Mouse (Mus musculus) intestine, embryonic 16.5 days (tissue): ENCODE results near the gene Rapgef5. TPM values are rescaled to one million over a fixed set of nuclear protein-coding genes. Genes with fewer than 3 reads are reported as not detected.
A peak's percentile ranks its signal among the peaks of the same experiment; 100 is the strongest.

Experiments
- ATAC-seq: fragments of 200-750 bp; cut with Nextera tagmentation; 2 replicates; pipeline ENCODE4 v1.8.0; 2017; ENCODE audit warnings: moderate TSS enrichment, moderate library complexity
- H3K27ac ChIP-seq: fragments of 300-500 bp; sonication (generic); 2 replicates; pipeline ENCODE4 v1.5.1; 2014; ENCODE audit warnings: mild to moderate bottlenecking, low read length
- H3K27me3 ChIP-seq: fragments of 300-500 bp; sonication (generic); replicated peaks from 2 replicates; pipeline ENCODE4 v1.6.1; 2014; ENCODE audit warnings: low read length, control low read depth, mixed read lengths; ENCODE audit not compliant: control insufficient read depth, insufficient read depth
- H3K36me3 ChIP-seq: fragments of 300-500 bp; sonication (generic); 2 replicates; pipeline ENCODE4 v1.6.1; 2014; ENCODE audit warnings: low read length, control low read depth; ENCODE audit not compliant: control insufficient read depth, insufficient read depth
- H3K4me1 ChIP-seq: fragments of 300-500 bp; sonication (generic); 2 replicates; pipeline ENCODE4 v1.6.1; 2014; ENCODE audit warnings: low read length, control low read depth, mixed read lengths; ENCODE audit not compliant: control insufficient read depth, insufficient read depth
- H3K4me2 ChIP-seq: fragments of 300-500 bp; sonication (generic); 2 replicates; pipeline ENCODE4 v1.6.1; 2014; ENCODE audit warnings: low read depth, low read length, control low read depth
- H3K4me3 ChIP-seq: fragments of 300-500 bp; sonication (generic); 2 replicates; pipeline ENCODE4 v1.5.1; 2014; ENCODE audit warnings: mild to moderate bottlenecking, low read length
- H3K9ac ChIP-seq: fragments of 300-500 bp; sonication (generic); 2 replicates; pipeline ENCODE4 v1.6.1; 2014; ENCODE audit warnings: low read depth, low read length
- H3K9me3 ChIP-seq: fragments of 300-500 bp; sonication (generic); 2 replicates; pipeline ENCODE4 v1.6.1; 2016; ENCODE audit warnings: low read length, control low read depth; ENCODE audit not compliant: control insufficient read depth
- WGBS: fragments of 180-500 bp; shearing (Covaris S2); extraction: QIAGEN DNeasy Blood & Tissue Kit; methylation state at CpG from one replicate; pipeline ENCODE4 v1.1.7; 2014; 5-methylcytosine and 5-hydroxymethylcytosine counted together
- polyA plus RNA-seq: library from polyadenylated mRNA; unstranded; fragments of >200 nt; fragmentation: Nextera tagmentation; extraction: Ambion mirVana; gene quantifications from 2 replicates; pipeline ENCODE4 v1.2.1, GENCODE M21; 2015

Rapgef5 gene
- polyA plus RNA-seq, 1 experiment from 2014 or later, result 5.2 TPM

DNA sequence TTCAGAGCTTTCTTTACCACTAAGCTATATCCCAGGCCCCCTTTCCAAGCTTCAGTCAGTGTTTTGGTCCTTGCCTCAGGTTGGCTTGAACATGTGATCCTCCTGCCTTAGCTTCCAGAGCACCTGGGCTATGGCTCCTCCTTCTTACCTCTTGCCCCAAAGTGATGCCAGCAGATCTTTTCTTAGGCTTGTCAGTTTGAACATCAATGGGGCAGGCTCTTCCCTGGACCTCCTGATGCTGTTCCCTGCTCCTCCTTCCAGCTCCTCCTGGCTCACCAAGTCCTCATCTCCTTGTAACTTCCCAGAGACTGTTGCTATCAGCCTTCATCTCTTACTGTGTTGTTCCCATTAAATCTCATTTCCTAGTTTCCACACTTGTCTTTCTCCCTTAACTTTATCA, 169.1 kb downstream of the Rapgef5 start:
- no peak overlapping the region for H3K9ac ChIP-seq
- no peak overlapping the region for H3K4me3 ChIP-seq
- no peaks in the 10 kb centered on the region for H3K4me1 ChIP-seq
- H3K27me3 ChIP-seq, result no peaks in the 10 kb centered on the region
- H3K4me2 ChIP-seq, result no peak overlapping the region
- no peak for ATAC-seq
- no peaks in the 10 kb centered on the region for H3K9me3 ChIP-seq
- H3K36me3 ChIP-seq, result no peaks in the 10 kb centered on the region
- no peak overlapping the region for H3K27ac ChIP-seq

DNA sequence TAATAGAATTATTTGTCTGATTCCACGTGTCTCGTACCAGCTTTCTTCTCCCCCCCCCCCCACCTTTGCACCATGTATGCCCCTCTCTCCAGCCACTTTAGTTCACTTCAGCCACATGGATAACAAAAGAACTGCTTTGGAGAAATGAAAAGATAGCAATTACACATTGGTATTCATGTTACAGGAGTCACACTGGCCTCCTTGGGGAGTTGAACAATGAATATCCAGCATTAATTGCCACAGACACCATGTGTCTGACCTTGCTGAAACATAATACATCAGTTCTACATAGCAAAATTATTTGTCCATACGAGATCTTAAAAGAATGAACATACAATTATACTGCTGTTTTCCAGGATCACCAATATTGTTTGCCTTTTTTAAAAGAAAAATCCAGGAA, 170.5 kb downstream of the Rapgef5 start:
- Histone ChIP-seq H3K4me1 (no peaks in the 10 kb centered on the region), H3K9ac (no peak overlapping the region), H3K9me3 (no peaks in the 10 kb centered on the region), H3K27me3 (no peaks in the 10 kb centered on the region), H3K36me3 (no peaks in the 10 kb centered on the region), H3K4me3 (no peak overlapping the region), H3K27ac (no peak overlapping the region), H3K4me2 (no peak overlapping the region)
- WGBS, result 81% methylated on average over 3 of the region's 3 CpGs
- ATAC-seq, result no peak

DNA sequence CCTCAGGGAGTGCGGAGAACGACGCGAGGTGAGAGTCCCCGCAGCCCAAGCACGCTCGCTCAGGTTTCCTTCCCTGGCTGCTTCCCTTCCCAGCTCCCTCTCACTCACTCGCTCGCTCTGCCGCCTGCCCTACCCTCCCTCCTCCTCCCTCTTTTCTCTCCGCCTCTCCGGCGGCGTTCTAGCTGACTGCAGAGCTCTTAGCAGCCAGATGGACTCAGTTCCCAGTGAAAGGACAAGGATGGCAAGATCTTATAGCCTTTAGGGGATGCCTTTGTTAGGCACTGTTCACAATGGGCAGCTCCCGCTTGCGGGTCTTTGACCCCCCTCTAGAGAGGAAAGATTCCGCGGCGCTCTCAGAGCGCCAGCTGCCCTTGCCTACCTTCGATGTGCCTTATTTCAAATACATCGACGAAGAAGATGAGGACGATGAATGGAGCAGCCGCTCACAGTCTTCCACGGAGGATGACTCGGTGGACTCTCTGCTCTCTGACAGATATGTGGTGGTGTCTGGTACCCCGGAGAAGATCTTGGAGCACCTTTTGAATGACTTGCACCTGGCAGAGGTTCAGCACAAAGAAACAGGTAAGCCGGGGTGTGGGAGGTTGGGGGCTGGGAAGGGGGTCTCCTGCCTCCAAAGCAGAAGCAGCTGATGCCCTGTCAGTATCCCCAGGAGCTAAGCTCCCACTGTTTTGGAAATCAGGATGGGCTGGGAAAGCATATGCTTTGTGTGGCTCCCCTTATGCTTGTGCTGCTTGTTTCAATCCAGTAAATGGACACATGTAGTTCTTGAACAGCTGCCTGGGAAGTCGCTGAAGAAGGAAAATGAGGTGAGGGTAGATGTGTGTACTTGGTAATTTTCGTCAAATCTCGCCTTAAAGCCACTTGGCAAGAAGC, 172.6 kb downstream of the Rapgef5 start:
- Histone ChIP-seq H3K27me3 (no peaks in the 10 kb centered on the region), H3K9ac (peak overlapping the region; percentile 38; the same call in 1 of the 2 replicates), H3K4me2 (peak overlapping the region; percentile 57), H3K9me3 (no peaks in the 10 kb centered on the region), H3K27ac (no peak overlapping the region), H3K36me3 (no peaks in the 10 kb centered on the region), H3K4me3 (peak overlapping the region; percentile 36), H3K4me1 (no peaks in the 10 kb centered on the region)
- peak; percentile 86 for ATAC-seq
- WGBS, result 14% methylated on average over 32 of the region's 32 CpGs

DNA sequence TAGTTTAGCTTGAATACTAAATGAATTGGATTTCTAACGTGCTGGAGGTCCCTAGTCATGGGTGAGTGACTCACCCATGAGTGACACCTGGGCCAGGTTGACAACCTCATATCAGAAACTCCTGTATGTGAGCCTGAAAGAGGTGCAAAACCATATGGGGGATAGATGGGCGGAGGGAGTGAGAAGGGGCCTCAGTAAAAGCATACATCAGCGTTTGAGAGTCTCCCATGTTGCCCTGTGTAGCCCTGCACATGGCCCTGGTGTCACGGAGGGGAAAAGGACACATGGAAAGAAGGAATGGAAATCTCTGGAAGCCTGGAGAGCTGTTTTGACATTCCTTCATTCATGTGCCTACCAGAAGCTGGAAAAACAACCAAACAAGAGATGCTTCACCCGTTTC, 175.1 kb downstream of the Rapgef5 start:
- no peaks in the 10 kb centered on the region for H3K27me3 ChIP-seq
- no peaks in the 10 kb centered on the region for H3K36me3 ChIP-seq
- H3K4me2 ChIP-seq, result no peak overlapping the region
- H3K9ac ChIP-seq, result no peak overlapping the region
- H3K27ac ChIP-seq, result no peak overlapping the region
- H3K9me3 ChIP-seq, result no peaks in the 10 kb centered on the region
- ATAC-seq, result no peak
- no peaks in the 10 kb centered on the region for H3K4me1 ChIP-seq
- no peak overlapping the region for H3K4me3 ChIP-seq
- WGBS, result 75% methylated on average over 5 of the region's 5 CpGs

DNA sequence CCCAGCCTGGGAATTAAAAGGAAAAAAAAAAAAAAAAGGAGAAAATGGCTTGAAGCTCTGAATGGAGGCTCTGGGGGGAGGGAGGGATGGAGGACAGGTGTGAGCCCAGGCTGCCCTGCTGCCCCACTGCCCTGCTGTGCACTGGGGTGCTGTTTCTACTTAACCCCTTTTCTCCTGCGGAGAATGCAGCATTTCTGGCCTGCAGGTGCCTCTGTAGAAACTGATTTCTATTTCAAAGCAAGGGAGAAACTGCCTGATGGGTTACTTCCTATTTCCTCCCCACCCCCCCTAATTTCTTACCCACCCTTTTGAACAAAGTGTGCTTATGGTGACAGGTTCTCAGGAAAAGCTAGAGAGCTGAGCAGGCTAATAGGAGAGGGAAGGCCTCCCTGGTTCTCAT, 176.5 kb downstream of the Rapgef5 start:
- Histone ChIP-seq H3K27me3 (no peaks in the 10 kb centered on the region), H3K36me3 (no peaks in the 10 kb centered on the region), H3K9me3 (no peaks in the 10 kb centered on the region), H3K27ac (no peak overlapping the region), H3K9ac (no peak overlapping the region), H3K4me3 (no peak overlapping the region), H3K4me2 (no peak overlapping the region), H3K4me1 (no peaks in the 10 kb centered on the region)
- WGBS, result 52% methylated on average over 1 of the region's 1 CpGs
- ATAC-seq, result no peak

DNA sequence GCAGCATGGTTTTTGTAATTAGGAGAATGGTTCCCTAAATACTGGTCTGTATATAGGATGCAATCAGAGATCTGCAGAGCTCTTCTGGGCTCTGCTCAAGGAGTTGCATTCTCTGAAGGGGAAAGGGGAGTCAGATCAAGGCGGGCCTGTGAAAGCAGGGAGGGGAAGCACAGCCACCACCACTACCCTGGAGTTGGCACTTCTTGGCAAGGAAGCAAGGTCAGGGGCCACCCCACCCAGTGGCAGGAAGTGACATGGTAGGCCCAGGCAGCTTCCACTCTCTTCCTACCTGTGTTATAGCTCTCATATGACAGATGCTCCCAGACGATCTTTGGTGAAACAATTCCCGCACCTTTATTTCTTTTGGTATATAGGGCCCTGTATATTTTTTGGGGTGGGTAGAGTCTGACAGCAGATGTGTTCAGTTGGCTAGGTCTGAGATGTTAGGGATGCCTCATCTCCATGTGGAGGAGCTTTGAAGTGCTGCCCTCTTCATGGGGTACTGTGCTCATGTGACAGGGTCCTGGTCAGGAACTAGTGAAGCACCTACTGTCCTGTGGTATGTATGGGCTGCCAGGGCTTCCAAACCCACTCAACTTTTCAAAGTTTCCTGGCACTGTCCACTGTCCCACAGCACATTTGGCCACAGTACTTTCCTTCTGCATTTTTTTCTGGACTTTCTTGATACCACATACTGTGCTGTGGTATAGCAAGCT, 183.8 kb downstream of the Rapgef5 start:
- Histone ChIP-seq H3K4me1 (no peaks in the 10 kb centered on the region), H3K27ac (no peak overlapping the region), H3K9me3 (no peaks in the 10 kb centered on the region), H3K4me3 (no peak overlapping the region), H3K4me2 (no peak overlapping the region), H3K9ac (no peak overlapping the region), H3K27me3 (no peaks in the 10 kb centered on the region), H3K36me3 (no peaks in the 10 kb centered on the region)
- ATAC-seq, result no peak
- 83% methylated on average over 3 of the region's 3 CpGs for WGBS

DNA sequence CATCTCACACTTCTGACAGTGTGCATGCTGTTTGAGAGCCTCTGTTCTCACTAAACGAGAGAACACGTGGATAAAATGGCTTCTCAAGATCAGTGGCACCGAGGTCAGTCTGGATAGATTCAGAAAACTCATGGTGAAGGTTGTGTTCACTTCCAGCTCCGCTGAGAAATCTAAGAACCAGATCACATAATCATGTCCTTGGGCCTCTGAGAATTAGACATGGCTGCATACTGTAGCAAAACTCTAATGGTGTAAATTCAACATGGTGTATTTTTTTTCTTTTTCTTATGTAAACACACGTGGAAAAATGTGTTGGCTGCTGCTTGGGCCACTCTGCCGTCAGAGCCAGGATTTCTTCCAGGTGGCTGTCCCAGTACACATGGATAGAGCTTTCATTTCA, 184.6 kb downstream of the Rapgef5 start:
- Histone ChIP-seq H3K4me2 (no peak overlapping the region), H3K36me3 (no peaks in the 10 kb centered on the region), H3K9ac (no peak overlapping the region), H3K4me3 (no peak overlapping the region), H3K4me1 (no peaks in the 10 kb centered on the region), H3K9me3 (no peaks in the 10 kb centered on the region), H3K27me3 (no peaks in the 10 kb centered on the region), H3K27ac (no peak overlapping the region)
- WGBS, result 72% methylated on average over 6 of the region's 6 CpGs
- no peak for ATAC-seq

DNA sequence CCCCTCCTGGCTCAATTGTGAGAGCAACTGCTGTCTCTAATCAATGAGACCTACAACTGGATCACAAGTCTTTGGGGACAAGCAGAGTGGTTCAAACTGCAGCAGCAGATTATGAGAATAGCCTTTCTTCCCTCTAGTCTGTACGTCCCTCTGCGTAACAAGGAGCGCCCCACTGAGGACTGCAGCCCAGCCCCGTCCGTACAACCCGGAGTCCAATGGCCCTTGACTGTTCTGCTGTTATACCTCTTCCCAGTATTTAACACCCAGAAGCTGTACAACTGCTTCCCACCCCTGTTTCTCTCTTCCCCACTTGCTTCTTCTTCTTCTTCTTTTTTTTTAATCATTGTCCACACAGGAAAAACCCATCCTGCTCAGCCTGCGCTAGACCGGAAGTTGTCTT, 186.0 kb downstream of the Rapgef5 start:
- Histone ChIP-seq H3K9me3 (no peaks in the 10 kb centered on the region), H3K4me2 (no peak overlapping the region), H3K27me3 (no peaks in the 10 kb centered on the region), H3K4me3 (no peak overlapping the region), H3K4me1 (no peaks in the 10 kb centered on the region), H3K27ac (no peak overlapping the region), H3K9ac (no peak overlapping the region), H3K36me3 (no peaks in the 10 kb centered on the region)
- ATAC-seq, result no peak
- 93% methylated on average over 8 of the region's 8 CpGs for WGBS

DNA sequence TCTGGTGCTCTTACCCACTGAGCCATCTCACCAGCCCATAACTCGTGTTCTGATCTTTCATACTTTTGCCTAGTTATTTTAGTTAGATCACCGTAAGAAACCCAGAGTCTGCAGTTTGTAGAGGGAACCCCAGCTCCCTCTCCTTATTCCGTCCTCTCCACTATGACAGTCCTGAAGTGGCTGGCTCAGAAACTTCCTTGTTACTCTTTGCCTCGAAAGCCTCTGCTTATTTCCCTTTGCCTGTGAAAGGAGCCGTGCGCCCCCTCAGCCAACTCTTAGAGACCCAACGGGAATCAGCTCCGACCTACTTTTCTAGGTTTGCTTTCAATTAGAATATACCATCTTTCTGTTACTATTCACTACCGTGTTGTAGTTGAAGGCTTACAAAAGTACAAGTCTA, 186.6 kb downstream of the Rapgef5 start:
- H3K9ac ChIP-seq, result no peak overlapping the region
- H3K4me2 ChIP-seq, result no peak overlapping the region
- H3K4me1 ChIP-seq, result no peaks in the 10 kb centered on the region
- no peaks in the 10 kb centered on the region for H3K27me3 ChIP-seq
- no peak overlapping the region for H3K27ac ChIP-seq
- H3K36me3 ChIP-seq, result no peaks in the 10 kb centered on the region
- no peak for ATAC-seq
- no peak overlapping the region for H3K4me3 ChIP-seq
- H3K9me3 ChIP-seq, result no peaks in the 10 kb centered on the region
- WGBS, result 87% methylated on average over 9 of the region's 9 CpGs
